Mouse (Mus musculus): ENCODE measurements around the gene Cox7a1.
A peak's percentile ranks its signal among the peaks of the same experiment; 100 is the strongest.
"Not testable (repeated sequence)": the region's sequence is repeated elsewhere in the genome, so short reads cannot be mapped to it uniquely, and the experiment has no call there.

Gene Cox7a1

GRCm38 (mm10) chr7:30193013-30193412 lies 9.1 kb downstream of the Cox7a1 start:
- no peak for DNase-seq (ENCODE audit: low read depth, low spot score)

- peak; percentile 84 for DNase-seq (ENCODE audit: low read depth, low spot score)
These were observed 9.7 kb downstream of the Cox7a1 start for GRCm38 (mm10) chr7:30193581-30194100.

- peak; percentile 40 for DNase-seq (ENCODE audit: low read depth, low spot score)
These were observed 10.3 kb downstream of the Cox7a1 start for GRCm38 (mm10) chr7:30194101-30194831.

GRCm38 (mm10) chr7:30194884-30195283 lies 10.9 kb downstream of the Cox7a1 start:
- DNase-seq (ENCODE audit: low read depth, low spot score) = peak; percentile 89

- DNase-seq (ENCODE audit: low read depth, low spot score) = no peak
These were observed 11.5 kb downstream of the Cox7a1 start for GRCm38 (mm10) chr7:30195461-30195860.

GRCm38 (mm10) chr7:30196171-30196570 lies 12.2 kb downstream of the Cox7a1 start:
- DNase-seq (ENCODE audit: low read depth, low spot score) = no peak

GRCm38 (mm10) chr7:30197592-30198129 lies 13.7 kb downstream of the Cox7a1 start:
- no peak for DNase-seq (ENCODE audit: low read depth, low spot score)

GRCm38 (mm10) chr7:30198481-30198971 lies 14.6 kb downstream of the Cox7a1 start, which contains the start of gene Capns1:
TSS of gene Capns1 (minus strand) at chr7:30198811.
- DNase-seq (ENCODE audit: low read depth, low spot score) = peak; percentile 64

- no peak for DNase-seq (ENCODE audit: low read depth, low spot score)
These were observed 15.7 kb downstream of the Cox7a1 start for GRCm38 (mm10) chr7:30199498-30200139.

GRCm38 (mm10) chr7:30200200-30200599 lies 16.3 kb downstream of the Cox7a1 start:
- DNase-seq (ENCODE audit: low read depth, low spot score) = no peak

- DNase-seq (ENCODE audit: low read depth, low spot score) = not testable (repeated sequence)
These were observed 16.7 kb downstream of the Cox7a1 start for GRCm38 (mm10) chr7:30200661-30201060.

GRCm38 (mm10) chr7:30202895-30203690 lies 19.1 kb downstream of the Cox7a1 start:
- no peak for DNase-seq (ENCODE audit: low read depth, low spot score)

GRCm38 (mm10) chr7:30204380-30204779 lies 20.4 kb downstream of the Cox7a1 start:
- no peak for DNase-seq (ENCODE audit: low read depth, low spot score)

GRCm38 (mm10) chr7:30205383-30205782 lies 21.4 kb downstream of the Cox7a1 start:
- DNase-seq (ENCODE audit: low read depth, low spot score) = peak; percentile 49

GRCm38 (mm10) chr7:30206364-30206763 lies 22.4 kb downstream of the Cox7a1 start:
- not testable (repeated sequence) for DNase-seq (ENCODE audit: low read depth, low spot score)

- DNase-seq (ENCODE audit: low read depth, low spot score) = no peak
These were observed 27.1 kb downstream of the Cox7a1 start for GRCm38 (mm10) chr7:30211025-30211424.

- no peak for DNase-seq (ENCODE audit: low read depth, low spot score)
These were observed 29.9 kb downstream of the Cox7a1 start for GRCm38 (mm10) chr7:30213881-30214280.

GRCm38 (mm10) chr7:30215875-30216274 lies 31.9 kb downstream of the Cox7a1 start:
- no peak for DNase-seq (ENCODE audit: low read depth, low spot score)

GRCm38 (mm10) chr7:30216723-30217151 lies 32.8 kb downstream of the Cox7a1 start:
- DNase-seq (ENCODE audit: low read depth, low spot score) = peak; percentile 56

- DNase-seq (ENCODE audit: low read depth, low spot score) = no peak
These were observed 33.3 kb downstream of the Cox7a1 start for GRCm38 (mm10) chr7:30217277-30217676.

- DNase-seq (ENCODE audit: low read depth, low spot score) = no peak
These were observed 35.5 kb downstream of the Cox7a1 start for GRCm38 (mm10) chr7:30219293-30220007.
